Mouse (Mus musculus) thymus, postnatal 25 days (tissue): ENCODE data around the gene Meis2.

ENCODE experiments used
- DNase-seq: peaks from one replicate; pipeline ENCODE4 v3.0.0; 2022

Meis2 gene

DNA sequence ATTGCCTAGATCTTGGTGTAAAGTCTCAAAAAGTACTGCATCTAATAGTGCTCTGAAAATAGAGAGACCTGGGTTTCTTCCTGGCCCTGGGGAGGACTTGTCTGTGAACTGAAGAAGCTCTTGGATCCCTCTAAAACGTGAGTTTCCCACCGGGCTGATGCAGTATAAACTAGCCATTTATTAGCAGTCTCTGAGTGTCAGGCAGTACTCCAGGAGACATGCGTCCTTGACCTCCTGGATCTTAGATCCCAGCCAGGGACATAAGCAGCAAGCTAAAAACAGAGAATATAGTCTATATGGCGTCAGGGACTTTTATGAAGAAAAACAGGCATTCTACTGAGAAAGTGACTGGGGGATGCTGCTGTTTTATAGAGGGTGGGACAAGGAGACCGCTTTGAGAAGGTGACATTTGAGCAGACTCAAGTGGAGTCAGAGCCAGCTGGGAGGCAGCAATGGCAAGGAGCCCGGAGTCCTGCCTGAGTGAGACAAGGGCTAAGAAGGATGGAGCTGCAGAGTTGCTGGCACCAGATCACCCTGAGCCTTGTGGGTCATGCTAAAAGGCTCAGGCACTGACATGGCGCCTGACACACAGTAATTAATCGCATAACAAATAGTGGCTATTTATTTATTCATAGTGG lies 126.6 kb downstream of the Meis2 start:
- DNase-seq, result no peak

DNA sequence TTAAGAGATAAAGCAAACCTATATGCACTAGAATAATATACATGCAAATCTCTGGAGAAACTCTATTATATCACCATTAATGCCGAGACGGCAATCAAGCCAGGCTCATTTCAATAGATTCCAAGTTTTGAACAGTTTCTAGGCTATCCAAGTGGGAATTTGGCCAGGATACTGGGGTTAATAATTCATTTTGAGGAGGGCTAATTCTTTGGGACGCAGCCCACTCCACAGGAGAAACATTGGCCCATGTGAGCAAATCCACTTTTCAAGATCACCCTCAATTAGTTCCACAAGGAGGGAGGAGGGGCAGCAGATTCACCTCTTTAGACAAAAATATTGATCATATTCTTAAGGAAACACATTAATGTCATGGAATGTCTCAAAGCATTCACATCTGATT lies 127.3 kb downstream of the Meis2 start:
- DNase-seq, result no peak

DNA sequence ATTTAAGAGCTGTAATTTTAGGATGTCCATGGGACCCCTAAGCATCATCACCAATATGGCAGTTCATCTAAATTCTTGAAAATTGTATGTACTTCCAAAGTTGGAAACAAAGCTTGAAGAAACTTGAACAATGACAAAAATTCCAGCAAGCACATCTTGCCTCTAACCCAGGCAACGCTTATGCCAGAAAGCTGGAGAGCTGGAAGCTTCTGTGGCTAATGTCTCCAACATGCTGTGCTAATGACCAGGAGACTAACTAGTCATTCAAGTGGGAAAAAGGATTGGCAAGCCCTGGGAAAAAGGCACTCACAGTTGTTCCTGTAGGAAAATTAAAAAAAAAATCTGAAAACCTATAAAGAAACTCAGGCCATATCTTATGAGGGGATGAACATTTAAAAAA lies 127.7 kb downstream of the Meis2 start:
- no peak for DNase-seq

DNA sequence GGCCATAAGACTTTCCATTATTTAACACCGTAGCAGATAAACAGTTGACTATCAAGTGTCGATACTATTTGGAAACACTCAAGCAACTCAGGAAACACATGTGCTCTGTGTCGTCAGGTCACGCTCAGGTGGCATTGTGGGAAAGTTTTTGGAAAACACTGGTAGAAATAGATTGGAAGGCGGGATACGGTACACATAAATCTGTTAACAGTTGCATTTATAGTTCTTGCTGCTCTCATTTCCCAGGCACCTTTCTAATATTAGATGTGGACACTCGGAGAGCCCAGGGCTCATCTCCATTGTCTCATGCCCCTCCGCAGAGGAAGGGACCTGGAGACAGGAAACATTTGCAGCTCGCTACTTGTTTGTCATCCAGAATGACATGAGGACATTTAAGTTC lies 128.9 kb downstream of the Meis2 start:
- DNase-seq, result no peak

DNA sequence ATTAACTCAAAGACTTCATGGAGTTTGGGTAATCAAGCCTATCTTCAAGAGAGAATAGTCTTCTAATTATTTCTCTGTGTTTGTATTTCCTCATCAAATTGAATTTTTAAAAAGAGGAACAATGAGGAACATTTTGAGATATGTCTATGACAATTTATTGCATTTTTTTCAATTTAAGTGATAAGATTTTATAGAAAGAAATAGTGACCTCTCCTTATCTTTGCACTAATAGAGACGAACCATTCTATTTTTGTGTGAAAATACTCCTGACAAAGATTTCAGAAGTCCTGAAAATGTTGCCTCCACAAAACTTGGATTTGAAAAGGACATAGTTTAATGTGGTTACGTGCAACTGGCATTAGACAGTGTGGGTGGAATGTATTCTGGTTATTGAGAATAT lies 131.3 kb downstream of the Meis2 start:
- DNase-seq, result no peak

DNA sequence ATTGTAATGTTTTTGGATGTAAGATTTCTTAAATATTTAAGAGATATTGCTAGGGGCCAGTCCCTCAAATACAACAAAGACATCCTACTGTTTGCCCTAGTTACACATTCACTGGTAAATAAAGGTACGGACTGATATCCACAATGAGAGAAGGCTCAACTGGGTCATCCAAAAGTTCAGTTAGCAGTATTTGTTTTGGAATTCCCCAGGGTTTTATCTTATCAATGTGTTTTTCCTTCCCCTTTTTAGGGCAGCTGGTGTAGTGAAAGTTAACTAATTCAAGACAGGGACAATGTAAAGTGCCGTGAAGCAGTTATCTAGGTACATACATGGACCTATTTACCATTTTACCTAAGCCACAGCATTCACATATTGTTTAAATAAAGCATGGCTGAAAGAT lies 132.4 kb downstream of the Meis2 start:
- DNase-seq, result no peak

DNA sequence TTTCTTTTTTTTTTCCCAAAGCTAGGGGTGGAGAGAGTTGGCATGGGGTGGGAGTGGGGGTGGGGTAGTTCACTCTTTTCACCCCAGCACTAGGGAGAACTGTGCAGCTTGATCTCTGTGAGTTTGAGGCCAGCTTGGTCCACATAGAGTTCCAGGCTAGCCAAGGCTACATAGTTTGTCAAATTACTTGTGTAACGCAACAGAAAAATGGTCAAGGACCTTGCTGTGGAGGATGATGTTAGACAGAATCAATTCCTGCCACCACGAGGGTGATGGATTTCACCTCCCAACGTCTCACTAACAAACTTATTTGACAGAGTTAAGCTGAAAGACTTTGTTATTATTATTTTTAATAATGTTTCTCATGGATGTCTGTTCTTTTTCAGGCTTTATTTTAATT lies 139.9 kb downstream of the Meis2 start:
- no peak for DNase-seq

DNA sequence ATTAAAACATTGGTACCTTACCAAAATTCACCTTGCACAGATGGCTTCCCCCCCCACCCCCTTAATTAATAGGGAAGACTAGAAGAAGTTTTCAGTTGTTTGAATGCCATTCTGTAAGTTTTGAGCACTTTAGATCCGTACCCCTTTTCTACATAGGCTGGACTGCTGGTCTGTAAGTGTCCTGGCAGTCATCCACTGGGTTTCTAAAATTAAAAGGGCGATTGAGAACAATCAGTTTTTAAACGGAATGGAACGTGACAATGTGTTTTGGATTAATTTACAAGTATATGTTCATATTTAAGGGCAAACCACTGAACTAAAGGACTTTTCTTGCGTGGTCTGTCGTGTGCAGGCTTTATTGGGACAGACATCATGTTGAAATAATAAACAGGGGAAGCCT lies 141.2 kb downstream of the Meis2 start:
- no peak for DNase-seq

DNA sequence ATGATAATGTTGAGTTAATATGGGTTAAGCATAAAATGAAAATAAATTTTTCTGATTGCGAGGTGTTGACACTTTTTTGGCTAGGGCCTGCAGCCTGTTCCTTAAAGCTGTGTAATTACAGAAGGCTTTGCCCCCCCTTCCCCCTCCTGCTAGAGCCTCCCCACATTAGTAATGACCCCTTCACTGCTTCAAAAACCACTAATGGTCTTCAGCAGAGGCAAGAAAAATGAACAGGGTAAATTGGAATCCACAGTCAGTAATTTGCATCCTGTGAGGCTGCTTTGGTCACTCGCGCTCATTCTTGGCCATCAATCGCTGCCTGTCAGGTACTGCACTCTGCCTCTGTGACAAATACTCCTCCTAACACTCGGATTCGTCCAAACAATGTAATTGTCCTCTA lies 142.4 kb downstream of the Meis2 start:
- DNase-seq, result no peak

DNA sequence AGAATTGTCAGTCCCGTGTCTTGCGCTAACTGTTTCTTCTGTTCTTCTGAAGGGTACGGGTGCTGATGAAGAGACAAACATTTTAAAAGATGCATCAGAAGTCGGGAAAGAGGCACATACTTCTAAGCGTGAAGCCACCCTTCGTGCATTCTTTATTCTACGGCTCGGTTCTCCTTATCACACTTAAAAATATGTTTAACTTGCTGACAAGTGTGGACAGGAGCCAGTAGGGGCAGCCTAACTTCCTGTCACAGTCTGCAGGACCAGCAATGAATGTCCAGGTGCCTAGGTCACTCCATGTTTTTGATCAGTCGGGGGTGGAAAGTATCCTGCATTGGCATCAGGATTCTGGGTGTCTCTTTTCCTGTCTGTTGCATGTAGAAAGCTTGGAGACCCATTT lies 144.0 kb downstream of the Meis2 start:
- DNase-seq, result no peak

DNA sequence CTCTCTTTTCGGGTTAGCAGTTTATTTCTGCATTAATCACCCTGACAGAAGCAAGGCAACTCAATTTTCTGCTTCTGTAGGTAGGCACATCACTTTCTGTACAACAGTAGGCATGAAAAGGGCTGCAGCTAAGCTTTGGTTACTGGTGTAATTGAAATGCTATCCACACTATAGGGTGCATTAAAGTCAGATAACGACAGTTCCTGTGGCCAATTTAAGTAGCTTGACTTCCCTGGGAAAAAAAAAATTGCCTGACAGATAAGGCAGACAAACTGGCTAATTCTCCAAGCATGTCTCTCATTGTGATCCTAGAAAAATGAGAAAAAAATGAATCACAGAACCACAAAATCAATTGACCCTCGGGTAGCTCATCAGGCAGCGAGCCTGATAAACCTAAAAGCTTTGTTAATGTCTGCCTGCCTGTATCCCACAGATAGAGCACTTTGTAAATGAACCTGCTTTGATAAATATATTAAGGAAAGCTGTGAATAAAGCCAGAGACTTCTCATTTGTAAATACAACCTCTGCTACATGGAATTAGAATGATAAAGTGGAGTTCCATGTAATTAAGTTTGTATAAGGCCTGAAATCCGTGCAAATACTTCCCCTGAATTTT lies 145.2 kb downstream of the Meis2 start:
- no peak for DNase-seq

DNA sequence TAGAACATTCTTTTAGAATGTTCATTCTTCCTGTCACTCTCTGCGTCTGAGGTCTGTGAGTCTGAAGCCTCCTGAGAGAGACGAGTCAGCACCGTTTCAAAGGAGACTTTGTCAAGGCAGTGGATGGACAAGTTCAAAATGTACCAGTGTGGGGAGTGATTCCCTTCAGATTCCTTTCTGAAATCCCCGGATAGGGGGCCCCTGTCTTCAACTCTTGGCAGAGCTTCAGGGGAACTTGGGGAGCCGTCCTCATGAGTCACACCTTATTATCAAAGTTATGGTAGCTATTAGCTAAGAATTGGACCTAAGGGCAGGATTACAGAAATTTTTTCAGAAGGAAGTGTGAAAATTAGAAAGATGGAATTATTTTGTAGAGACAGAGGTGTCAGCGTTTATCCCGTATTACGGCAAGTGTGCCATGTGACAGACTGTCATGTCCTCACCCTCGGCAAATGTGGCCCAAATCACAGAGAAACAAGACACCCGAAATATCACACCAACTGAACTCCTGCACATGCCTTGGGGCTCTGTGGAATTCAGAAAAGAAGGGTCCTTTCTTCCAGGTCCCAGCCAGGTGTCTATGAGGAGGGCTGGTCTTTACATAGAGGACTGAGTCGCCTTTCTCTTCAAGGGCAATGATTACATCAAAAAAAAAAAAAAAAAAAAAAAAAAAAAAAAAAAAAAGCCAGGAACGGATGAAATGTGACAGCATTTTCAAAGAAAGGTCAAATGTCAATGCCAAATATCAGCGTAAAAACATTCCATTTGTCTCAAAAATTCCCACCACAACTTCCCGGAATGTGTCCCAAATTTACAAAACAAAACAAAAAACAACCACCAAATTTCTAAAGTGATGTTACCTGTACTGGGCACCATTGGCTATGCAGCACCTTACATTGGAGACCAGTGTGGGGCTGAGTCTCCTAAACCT lies 146.2 kb downstream of the Meis2 start:
- no peak for DNase-seq

DNA sequence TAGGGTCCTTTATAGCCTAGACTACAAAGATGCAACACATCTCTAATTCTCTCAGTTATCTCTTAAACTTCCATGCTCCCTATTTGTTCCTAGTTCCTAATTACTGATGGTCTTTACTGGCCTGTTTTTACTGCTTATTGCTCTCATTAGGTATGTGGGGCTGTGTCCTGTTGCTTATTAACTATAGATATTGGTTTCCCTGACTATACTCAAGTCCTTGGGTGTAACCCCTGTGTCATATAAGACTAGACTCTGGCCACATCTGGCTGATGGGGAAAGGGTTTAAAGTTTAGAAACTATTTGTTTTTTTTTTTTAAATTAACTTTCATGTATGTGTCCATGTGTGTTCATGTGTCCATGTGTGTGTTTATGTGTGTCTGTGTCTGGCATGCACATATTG lies 147.1 kb downstream of the Meis2 start:
- DNase-seq, result no peak

DNA sequence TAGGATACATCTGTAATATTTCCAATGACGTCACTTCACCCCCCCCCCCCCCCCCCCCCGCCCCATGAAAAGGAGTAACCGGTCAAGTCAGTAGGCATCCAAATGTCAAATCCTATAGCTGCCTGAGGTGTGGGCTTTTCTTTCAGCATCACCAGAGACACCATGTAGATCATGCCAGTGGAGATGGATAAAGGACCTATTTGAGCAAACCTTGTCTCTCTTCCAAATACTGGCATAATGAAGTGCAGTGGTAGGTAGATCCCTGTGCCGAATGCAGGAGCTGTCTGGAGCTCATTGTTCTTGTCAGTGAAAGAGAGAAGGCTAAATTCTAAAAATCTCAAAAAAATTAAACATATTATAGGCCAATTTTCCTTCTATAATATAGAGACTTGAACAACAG lies 151.1 kb downstream of the Meis2 start:
- DNase-seq, result no peak

DNA sequence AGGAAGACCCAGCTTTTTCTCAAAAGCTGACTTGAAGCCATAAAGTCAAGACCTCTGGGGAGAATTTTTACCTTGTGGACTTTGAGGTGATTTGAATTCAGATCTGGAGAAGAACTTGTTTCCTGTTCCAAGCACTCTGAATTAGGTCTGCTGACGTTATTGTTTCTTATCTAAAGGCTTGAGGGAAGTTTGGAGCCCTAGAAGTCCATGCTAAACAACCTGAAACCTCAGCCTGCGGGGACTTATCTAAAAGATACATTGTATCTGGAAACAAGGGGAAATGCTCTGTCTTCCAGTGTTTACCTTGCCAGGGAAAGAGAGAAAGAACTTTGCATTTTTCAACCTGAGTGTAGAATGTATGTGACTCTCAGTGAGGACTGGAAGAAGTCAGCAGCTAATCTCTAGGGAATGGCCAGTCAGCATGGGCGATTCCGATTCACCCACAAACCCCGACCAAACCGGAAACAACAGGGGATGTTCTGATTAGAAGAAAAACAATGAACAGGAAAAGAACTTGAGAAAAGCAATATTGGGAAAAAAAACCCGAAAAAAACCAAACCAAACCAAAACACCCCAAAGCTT lies 152.6 kb downstream of the Meis2 start:
- DNase-seq, result no peak

DNA sequence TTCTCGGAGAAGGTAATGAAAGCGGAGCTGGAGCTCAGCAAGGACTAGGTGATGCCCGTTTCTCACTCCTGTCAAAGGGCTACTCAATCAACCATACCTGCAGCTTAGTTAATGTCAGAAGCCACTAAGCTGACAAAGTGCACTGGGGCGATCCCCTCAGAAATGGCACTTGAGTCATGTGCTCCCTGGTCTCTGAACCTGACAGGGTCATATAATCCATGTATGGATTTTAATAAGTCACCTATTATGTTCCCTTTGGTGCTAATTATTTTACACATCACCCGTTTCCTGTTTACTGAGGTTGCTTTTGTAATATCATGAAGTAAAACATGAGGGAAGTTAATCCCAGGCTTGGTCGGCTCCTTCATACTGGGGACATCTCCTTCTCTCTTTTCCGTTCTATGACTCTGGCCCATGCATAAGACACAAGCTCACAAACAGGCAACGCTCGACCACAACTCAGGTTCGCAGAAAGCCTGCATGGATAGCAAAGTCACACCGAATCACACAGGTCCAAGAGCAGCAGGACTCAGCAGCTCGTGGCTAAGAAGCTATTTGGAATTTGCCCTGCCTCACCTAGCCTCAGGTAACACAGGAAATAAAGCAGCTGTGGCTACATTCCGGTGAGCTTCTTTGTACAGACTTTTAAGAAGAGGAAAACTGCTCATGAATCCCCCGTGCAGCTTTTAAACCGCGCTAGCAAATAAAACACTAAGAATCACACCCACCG lies 153.6 kb downstream of the Meis2 start:
- DNase-seq, result no peak

DNA sequence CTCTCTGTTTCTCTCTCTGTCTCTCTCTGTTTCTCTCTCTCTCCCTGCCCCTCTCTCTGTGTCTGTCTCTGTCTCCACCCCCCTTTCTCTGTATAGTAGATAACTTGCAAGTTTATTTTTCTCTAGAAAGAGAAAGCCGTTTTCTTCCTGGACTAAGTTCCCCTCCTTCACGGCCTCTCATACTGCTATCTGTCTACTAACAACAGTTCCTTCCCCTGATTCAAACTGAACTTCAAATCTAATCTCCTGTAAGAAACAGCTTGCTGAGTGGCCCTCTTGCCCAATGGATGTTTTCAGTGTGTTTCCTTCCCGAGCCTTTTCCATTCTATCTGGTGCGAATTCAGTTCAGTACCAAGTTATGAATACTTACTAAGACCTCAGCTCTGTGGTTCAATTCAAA lies 155.4 kb downstream of the Meis2 start:
- DNase-seq, result no peak

DNA sequence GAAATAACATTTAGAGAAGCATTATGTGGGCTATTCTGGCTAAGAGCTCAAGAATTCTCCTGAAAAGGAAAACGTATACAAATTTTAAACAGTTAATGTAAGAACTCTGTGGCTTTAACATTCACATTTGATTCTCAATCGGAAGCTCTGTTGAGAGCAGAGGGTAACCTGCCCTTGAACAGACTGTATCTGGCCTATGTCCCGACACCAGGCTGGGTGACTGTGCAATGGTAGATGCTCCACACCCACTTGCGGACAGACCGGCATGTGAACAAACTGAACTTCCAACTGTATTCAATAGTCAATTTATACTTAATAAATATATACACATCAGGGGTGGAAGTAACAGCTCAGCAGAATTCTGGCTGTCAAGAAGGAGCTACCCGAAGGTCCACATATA lies 164.6 kb downstream of the Meis2 start:
- no peak for DNase-seq

DNA sequence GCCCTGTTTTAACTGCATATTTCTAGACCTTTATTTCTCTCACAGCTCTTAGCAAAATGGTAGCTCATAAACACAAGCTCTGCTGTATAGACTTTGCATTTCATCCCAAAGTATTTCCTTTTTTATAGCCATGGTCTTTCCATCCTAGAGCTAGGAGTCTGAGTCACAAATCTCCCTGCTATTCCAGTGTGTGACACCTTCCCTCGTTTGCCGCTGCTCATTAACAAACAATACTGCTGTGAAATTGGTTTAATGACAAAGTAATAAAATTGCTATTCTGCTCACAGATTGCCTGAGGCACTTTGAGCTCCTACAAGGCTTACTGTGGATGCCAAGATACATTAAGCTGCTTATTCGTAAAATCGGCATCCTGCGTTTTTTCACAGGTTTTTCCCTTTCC lies 168.1 kb downstream of the Meis2 start:
- DNase-seq, result no peak

DNA sequence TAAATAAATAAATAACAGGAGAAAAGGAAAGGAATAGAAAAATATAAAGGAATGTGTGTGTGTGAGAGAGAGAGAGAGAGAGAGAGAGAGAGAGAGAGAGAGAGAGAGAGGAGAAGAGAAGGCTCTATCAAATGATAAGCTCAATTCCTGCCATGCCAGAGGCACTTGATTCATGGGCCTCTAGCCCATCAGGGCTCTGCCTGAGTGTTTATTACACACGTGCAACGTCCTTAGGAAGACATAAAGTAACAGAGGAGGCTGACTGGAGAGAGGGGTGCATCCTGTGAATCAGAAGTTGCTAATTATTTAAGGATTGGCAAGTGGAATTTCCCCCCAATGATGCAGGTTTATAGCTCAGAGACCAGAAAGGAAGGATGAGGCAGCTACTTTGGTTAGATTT lies 168.6 kb downstream of the Meis2 start:
- DNase-seq, result no peak

DNA sequence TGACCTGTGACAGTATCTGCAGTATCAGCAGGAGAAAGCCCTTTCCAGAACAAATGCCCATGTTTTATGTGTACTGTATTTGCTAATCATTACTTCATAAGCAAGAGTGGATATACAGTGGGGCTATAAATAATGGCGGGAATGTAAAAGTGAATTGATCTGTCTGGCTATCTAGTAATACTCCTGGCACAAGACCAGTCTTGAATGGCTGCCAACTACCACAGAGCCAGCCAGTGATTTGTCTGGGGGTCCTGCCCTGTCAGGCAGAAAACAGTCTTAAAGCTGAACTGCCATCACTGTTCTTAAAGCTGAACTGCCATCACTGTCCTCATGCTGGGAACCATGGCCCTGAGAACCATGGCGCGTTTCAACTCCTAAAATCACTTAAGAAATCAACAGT lies 169.9 kb downstream of the Meis2 start:
- no peak for DNase-seq

DNA sequence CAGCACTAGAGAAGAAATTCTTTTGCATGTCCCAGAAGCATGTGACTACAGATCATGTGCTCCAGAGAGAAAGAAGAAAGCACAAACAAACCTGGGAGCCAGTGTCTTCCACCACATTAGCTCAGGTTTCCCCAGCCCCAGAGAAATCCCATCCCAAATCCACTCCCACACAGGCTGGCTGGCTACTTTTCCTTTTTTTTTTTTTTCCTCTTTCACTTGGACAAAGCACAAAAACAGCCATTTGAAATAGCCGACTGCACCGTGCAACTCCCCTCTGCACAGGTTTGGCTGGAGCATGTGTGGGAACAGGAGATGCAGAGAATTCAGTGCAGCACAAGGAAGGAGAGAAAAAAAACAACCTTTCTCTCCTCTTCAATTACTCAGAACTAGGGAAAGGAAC lies 170.4 kb downstream of the Meis2 start:
- no peak for DNase-seq

DNA sequence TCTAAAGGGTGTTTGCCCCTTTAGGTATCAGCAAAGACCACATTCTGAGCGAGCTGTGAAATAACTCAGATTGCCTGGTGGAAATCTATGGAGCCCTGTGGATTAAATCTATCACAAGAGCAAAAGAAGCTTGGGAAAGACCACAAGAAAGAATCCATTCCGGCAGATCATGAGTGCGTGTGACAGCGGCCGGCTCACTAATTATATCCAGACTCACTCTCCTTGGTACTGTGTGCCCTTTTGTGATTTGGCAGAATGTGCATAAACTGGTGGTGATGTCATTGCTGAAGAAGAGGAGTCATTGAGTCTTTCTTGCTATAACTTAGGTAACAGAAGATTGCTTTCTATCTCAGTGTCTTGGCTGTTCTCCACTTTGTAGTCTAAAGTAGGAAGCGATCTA lies 172.5 kb downstream of the Meis2 start:
- DNase-seq, result no peak
